Mouse (Mus musculus): ENCODE measurements around the gene Ptpa. TPM values are rescaled to one million over a fixed set of nuclear protein-coding genes. Genes with fewer than 3 reads are reported as not detected.
A peak's percentile ranks its signal among the peaks of the same experiment; 100 is the strongest.

Gene Ptpa
- total RNA-seq, 2 experiments from 2014 or later = 177 to 178 TPM

DNA sequence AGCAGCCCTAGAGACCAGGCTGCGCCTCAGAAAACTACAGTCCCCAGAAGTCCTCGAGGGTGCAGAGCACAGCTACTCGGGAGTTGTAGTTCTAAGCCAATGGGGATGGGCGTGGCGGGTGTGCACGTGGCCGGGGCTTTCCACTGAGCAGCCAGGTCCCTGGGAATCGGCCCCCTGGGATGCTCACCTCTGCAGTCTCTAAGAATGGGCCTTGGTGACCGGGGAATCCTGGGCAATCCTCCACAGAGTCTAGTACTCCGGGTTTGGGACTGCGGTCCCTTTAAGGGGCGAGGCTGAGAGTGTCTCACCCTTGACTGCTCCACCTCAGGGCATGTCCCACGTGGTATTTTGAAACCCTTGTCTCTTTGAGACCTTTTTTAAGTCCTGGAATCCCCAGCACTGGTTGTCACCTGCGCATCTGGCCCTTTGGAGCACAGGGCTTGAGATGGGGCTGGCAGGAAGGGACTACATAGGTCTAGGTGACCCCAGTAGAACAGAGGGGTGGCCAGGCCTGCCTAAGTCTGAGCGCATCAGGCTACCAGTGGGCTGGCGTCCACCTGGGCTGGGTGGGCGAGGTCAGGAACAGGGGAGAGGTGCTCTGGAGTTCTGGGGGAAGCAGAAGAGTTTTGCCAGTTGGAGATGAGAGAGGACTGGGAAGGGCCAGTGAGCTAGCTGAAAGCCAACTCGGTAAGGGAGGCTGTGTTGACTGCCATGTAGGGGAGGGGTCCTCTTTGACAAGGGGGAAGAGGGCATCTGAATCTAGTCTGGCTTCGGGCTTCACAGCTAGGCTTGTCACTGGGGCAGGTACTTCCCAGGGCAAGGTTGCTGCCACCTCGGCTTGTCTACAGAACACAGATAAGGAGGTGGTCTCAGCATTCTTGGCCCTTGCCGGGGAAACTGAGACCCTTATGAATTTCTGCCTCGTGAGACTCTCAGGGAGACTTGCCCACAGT lies 80.3 kb downstream of the Ptpa start:
- peak; percentile 51 to 60 for DNase-seq (ENCODE audit: extremely low spot score in 1 of 2, low spot score in 2 of 2)
- Histone ChIP-seq H3K4me3 (peak overlapping the region; percentile 41), H3K27ac (0 out of 2 replicates have a peak overlapping the region, but pooled peaks have one; percentile 21)
- intact Hi-C loops (cut with DNase I) = no loop called here
- TF ChIP-seq CTCF (IDR thresholded peaks at IDR 0.05) = no peak

Small RNA genes within 50 kb of the gene (microRNA-seq; reads per million reads assigned to microRNA genes)
- 0 reads per million in 2 experiments for gene Gm47292

Other genes with a start within 250 kb of the Ptpa start
- 10 to 100 TPM; 20.9 to 21.4 TPM for gene Endog, start 244.5 kb upstream of the Ptpa start, total RNA-seq (2021)
- 10 to 100 TPM; 36.6 to 38.4 TPM for gene Spout1, start 237.6 kb upstream of the Ptpa start, total RNA-seq (2021)
- 10 to 100 TPM; 14.3 to 15.2 TPM for gene Kyat1, start 210.2 kb upstream of the Ptpa start, total RNA-seq (2021)
- gene Lrrc8a, start 178.3 kb upstream of the Ptpa start, total RNA-seq (2021) = 10 to 100 TPM; 60.8 to 62.0 TPM
- gene Gm28035, start 175.5 kb upstream of the Ptpa start, total RNA-seq (2021) = 10 to 100 TPM; 11.3 to 15.1 TPM
- 10 to 100 TPM; 21.7 to 27.3 TPM for gene Phyhd1, start 149.8 kb upstream of the Ptpa start, total RNA-seq (2021)
- not detected for gene Gm28038, start 135.0 kb upstream of the Ptpa start, total RNA-seq (2021)
- gene Dolk, start 129.7 kb upstream of the Ptpa start, total RNA-seq (2021) = 10 to 100 TPM; 22.3 to 25.2 TPM
- 10 to 100 TPM; 21.8 to 23.5 TPM for gene Nup188, start 129.6 kb upstream of the Ptpa start, total RNA-seq (2021)
- gene Sh3glb2, start 56.7 kb upstream of the Ptpa start, total RNA-seq (2021) = 100 to 1,000 TPM; 291 to 312 TPM
- gene Miga2, start 51.8 kb upstream of the Ptpa start, total RNA-seq (2021) = 100 to 1,000 TPM; 120 to 138 TPM
- gene Dolpp1, start 23.8 kb upstream of the Ptpa start, total RNA-seq (2021) = 10 to 100 TPM; 25.8 to 26.8 TPM
- gene Crat, start 226 bp upstream of the Ptpa start, total RNA-seq (2021) = 10 to 100 TPM; 56.5 to 58.2 TPM
- 10 to 100 TPM; 20.9 to 25.3 TPM for gene Ier5l, start 58.2 kb downstream of the Ptpa start, total RNA-seq (2021)
- 1 to 10 TPM; 2.8 to 5.7 TPM for gene Cstad, start 179.0 kb downstream of the Ptpa start, total RNA-seq (2021)

Measured in left cerebral cortex, adult 2 months (tissue).